Mouse (Mus musculus) midbrain, embryonic 14.5 days (tissue): ENCODE data around the gene Nipbl. TPM values are rescaled to one million over a fixed set of nuclear protein-coding genes. Genes with fewer than 3 reads are reported as not detected.

Source experiments
- ATAC-seq: fragments of 200-750 bp; cut with Nextera tagmentation; 2 replicates; pipeline ENCODE4 v1.8.0; 2017; ENCODE audit warnings: moderate number of reproducible peaks, moderate library complexity; ENCODE audit not compliant: low FRiP score, low TSS enrichment
- DNase-seq: peaks from one replicate; pipeline ENCODE4 v3.0.0-alpha.2; 2015
- H3K27ac ChIP-seq: fragments of 300-500 bp; sonication (generic); replicated peaks from 2 replicates; pipeline ENCODE4 v1.5.1; 2014; ENCODE audit warnings: mild to moderate bottlenecking, low read depth, low read length, moderate library complexity
- H3K27me3 ChIP-seq: fragments of 300-500 bp; sonication (generic); 2 replicates; pipeline ENCODE4 v1.6.1; 2014; ENCODE audit warnings: low read length, control low read depth, mixed read lengths; ENCODE audit not compliant: control insufficient read depth, insufficient read depth
- H3K36me3 ChIP-seq: fragments of 300-500 bp; sonication (generic); 2 replicates; pipeline ENCODE4 v1.6.1; 2014; ENCODE audit warnings: low read length, control low read depth; ENCODE audit not compliant: control insufficient read depth, insufficient read depth
- H3K4me1 ChIP-seq: fragments of 300-500 bp; sonication (generic); 2 replicates; pipeline ENCODE4 v1.6.1; 2014; ENCODE audit warnings: mild to moderate bottlenecking, antibody characterized with exemption, low read length, control low read depth; ENCODE audit not compliant: control insufficient read depth, insufficient read depth
- H3K4me2 ChIP-seq: fragments of 300-500 bp; sonication (generic); 2 replicates; pipeline ENCODE4 v1.6.1; 2014; ENCODE audit warnings: mild to moderate bottlenecking, low read length, moderate library complexity
- H3K4me3 ChIP-seq: fragments of 300-500 bp; sonication (generic); replicated peaks from 2 replicates; pipeline ENCODE4 v1.5.1; 2014; ENCODE audit warnings: low read depth, low read length
- H3K9ac ChIP-seq: fragments of 300-500 bp; sonication (generic); replicated peaks from 2 replicates; pipeline ENCODE4 v1.6.1; 2014; ENCODE audit warnings: mild to moderate bottlenecking, low read length, moderate library complexity
- H3K9me3 ChIP-seq: fragments of 300-500 bp; sonication (generic); 2 replicates; pipeline ENCODE4 v1.6.1; 2016; ENCODE audit warnings: low read length, control low read depth, mixed read lengths; ENCODE audit not compliant: control insufficient read depth
- WGBS: fragments of 180-500 bp; shearing (Covaris S2); extraction: QIAGEN DNeasy Blood & Tissue Kit; methylation state at CpG from one replicate; pipeline ENCODE4 v1.1.7; 2014; 5-methylcytosine and 5-hydroxymethylcytosine counted together
- polyA plus RNA-seq: library from polyadenylated mRNA; unstranded; fragments of >200 nt; fragmentation: Nextera tagmentation; extraction: Ambion mirVana; gene quantifications from 2 replicates; pipeline ENCODE4 v1.2.1, GENCODE M21; 2014

The Nipbl gene
- polyA plus RNA-seq, 1 experiment from 2014 or later: 23.3 TPM

GRCm38 (mm10) chr15:8267211-8267610 lies 177.1 kb downstream of the Nipbl start:
- Histone ChIP-seq H3K27me3 (no peaks in the 10 kb centered on the region), H3K27ac (no peak overlapping the region), H3K4me2 (no peak overlapping the region), H3K9ac (no peak overlapping the region), H3K4me3 (no peak overlapping the region), H3K9me3 (no peaks in the 10 kb centered on the region), H3K36me3 (peaks cover 92% of the 10 kb centered on the region), H3K4me1 (no peaks in the 10 kb centered on the region)
- 95% methylated on average over 3 of the region's 3 CpGs for WGBS
- DNase-seq: no peak
- ATAC-seq: no peak

GRCm38 (mm10) chr15:8265946-8266345 lies 178.3 kb downstream of the Nipbl start:
- ATAC-seq: no peak
- no peak for DNase-seq
- WGBS: 91% methylated on average over 3 of the region's 3 CpGs
- H3K4me2 ChIP-seq: no peak overlapping the region
- H3K27ac ChIP-seq: no peak overlapping the region
- no peak overlapping the region for H3K4me3 ChIP-seq
- H3K27me3 ChIP-seq: no peaks in the 10 kb centered on the region
- H3K4me1 ChIP-seq: no peaks in the 10 kb centered on the region
- no peak overlapping the region for H3K9ac ChIP-seq
- peaks cover 92% of the 10 kb centered on the region for H3K36me3 ChIP-seq
- no peaks in the 10 kb centered on the region for H3K9me3 ChIP-seq

Other genes with a start within 250 kb of the Nipbl start
- not detected in 2 replicates for gene Gm2310, start 75.5 kb upstream of the Nipbl start, polyA plus RNA-seq